In the genomic region with DNA sequence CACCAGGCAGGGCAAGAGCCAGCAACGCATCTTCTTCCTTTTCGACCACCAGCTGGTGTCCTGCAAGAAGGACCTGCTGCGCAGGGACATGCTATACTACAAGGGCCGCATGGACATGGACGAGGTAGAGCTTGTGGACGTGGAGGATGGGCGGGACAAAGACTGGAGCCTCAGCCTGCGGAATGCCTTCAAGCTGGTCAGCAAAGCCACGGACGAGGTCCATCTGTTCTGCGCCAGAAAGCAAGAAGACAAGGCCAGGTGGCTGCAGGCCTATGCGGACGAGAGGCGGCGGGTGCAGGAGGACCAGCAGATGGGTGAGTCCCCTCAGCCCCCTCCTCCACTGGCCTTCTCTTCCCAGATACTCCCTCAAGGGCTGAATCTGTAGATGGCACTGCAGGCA, we compare ENCODE assay signal across 20 mouse cellular contexts. TPM values are rescaled to one million over a fixed set of nuclear protein-coding genes. Genes with fewer than 3 reads are reported as not detected.
DNase-seq lines count a peak whose midpoint lies in the region; ATAC-seq and TF ChIP-seq lines count a peak whose summit lies in the region.
"Had no signal": no experiment of that assay in that cellular context is flagged by ENCODE, and none has a peak within 500 bp of the region (broad histone marks: within the 10 kb centered on the region; RNA-seq: fewer than 3 reads in every experiment).

No protein-coding gene starts in this region.

- TF ChIP-seq CTCF in intestine, postnatal 0 days (IDR thresholded peaks at IDR 0.05; ENCODE audit: low read depth) = no peak
- no peak for TF ChIP-seq CTCF in midbrain, postnatal 0 days (IDR thresholded peaks at IDR 0.05)

- no peak overlapping the region for H3K4me2 ChIP-seq in intestine, embryonic 14.5 days (ENCODE audit: low read length)
- H3K4me2 ChIP-seq in intestine, postnatal 0 days (replicated peaks; ENCODE audit: low read depth) = no peak overlapping the region
- H3K4me2 ChIP-seq in midbrain, postnatal 0 days (ENCODE audit: low read depth, low read length, poor library complexity, severe bottlenecking) = no peak overlapping the region
- H3K4me2 ChIP-seq in midbrain, embryonic 16.5 days (ENCODE audit: low read length) = no peak overlapping the region
- H3K4me2 ChIP-seq: forebrain, embryonic 12.5 days; hindbrain, embryonic 15.5 days; neural tube, embryonic 12.5 days had no signal

- H3K9ac ChIP-seq in intestine, embryonic 14.5 days (ENCODE audit: low read length) = no peak overlapping the region
- no peak overlapping the region for H3K9ac ChIP-seq in intestine, postnatal 0 days (ENCODE audit: low read depth, low read length)
- no peak overlapping the region for H3K9ac ChIP-seq in midbrain, postnatal 0 days (replicated peaks; ENCODE audit: low read length, poor library complexity, severe bottlenecking)
- no peak overlapping the region for H3K9ac ChIP-seq in midbrain, embryonic 16.5 days (ENCODE audit: low read depth, low read length)
- H3K9ac ChIP-seq: forebrain, embryonic 12.5 days; hindbrain, embryonic 15.5 days; neural tube, embryonic 12.5 days had no signal

- no peak for DNase-seq in intestine, embryonic 14.5 days (ENCODE audit: low spot score)
- DNase-seq in midbrain, postnatal 0 days (ENCODE audit: low spot score) = peak; percentile 49
- peak; percentile 89 for DNase-seq in cerebellum, adult 9-11 months
- DNase-seq in thymus, postnatal 25 days = no peak
- no peak for DNase-seq in gastrocnemius, postnatal 4 days (ENCODE audit: low spot score in 2 of 2)
- DNase-seq: adrenal gland, postnatal 25 days; gastrocnemius, postnatal 25 days; heart, postnatal 10 days; layer of hippocampus, postnatal 36 days; lung, adult 2 months; lung, postnatal 36 days had no signal

- 72% methylated on average over 15 of the region's 15 CpGs for WGBS in intestine, embryonic 14.5 days
- WGBS in intestine, postnatal 0 days = 77% methylated on average over 15 of the region's 15 CpGs
- WGBS in midbrain, postnatal 0 days = 92% methylated on average over 15 of the region's 15 CpGs
- 94% methylated on average over 15 of the region's 15 CpGs for WGBS in midbrain, embryonic 16.5 days

- 0 out of 2 replicates have a peak, but pooled peaks have one; percentile 27 for ATAC-seq in intestine, embryonic 14.5 days (replicated peaks; ENCODE audit: low FRiP score, low TSS enrichment, low read depth)
- no peak for ATAC-seq in intestine, postnatal 0 days
- peak; percentile 43; the same call in 1 of the 2 replicates for ATAC-seq in midbrain, postnatal 0 days (ENCODE audit: low FRiP score)
- ATAC-seq in midbrain, embryonic 16.5 days = no peak
- ATAC-seq: activated CD4-positive, CD25-positive, alpha-beta regulatory T cell, adult 4 months had no signal

- H3K9me3 ChIP-seq in intestine, embryonic 14.5 days (ENCODE audit: control insufficient read depth, low read length) = no peaks in the 10 kb centered on the region
- no peaks in the 10 kb centered on the region for H3K9me3 ChIP-seq in intestine, postnatal 0 days (ENCODE audit: control insufficient read depth)
- H3K9me3 ChIP-seq in midbrain, postnatal 0 days (ENCODE audit: low read length) = no peaks in the 10 kb centered on the region
- H3K9me3 ChIP-seq in midbrain, embryonic 16.5 days (replicated peaks; ENCODE audit: control insufficient read depth, low read length, poor library complexity, severe bottlenecking) = no peaks in the 10 kb centered on the region
- H3K9me3 ChIP-seq: forebrain, embryonic 12.5 days; heart, embryonic 10.5 days; hindbrain, embryonic 15.5 days; neural tube, embryonic 12.5 days had no signal

- no peak overlapping the region for H3K27ac ChIP-seq in intestine, embryonic 14.5 days (ENCODE audit: low read depth)
- no peak overlapping the region for H3K27ac ChIP-seq in intestine, postnatal 0 days (ENCODE audit: low read depth, low read length)
- H3K27ac ChIP-seq in midbrain, postnatal 0 days (ENCODE audit: low read depth, low read length) = no peak overlapping the region
- H3K27ac ChIP-seq in midbrain, embryonic 16.5 days (ENCODE audit: low read length) = no peak overlapping the region
- H3K27ac ChIP-seq: forebrain, embryonic 12.5 days; heart, embryonic 10.5 days; hindbrain, embryonic 15.5 days; neural tube, embryonic 12.5 days had no signal

- H3K4me1 ChIP-seq in intestine, embryonic 14.5 days (replicated peaks; ENCODE audit: control insufficient read depth, insufficient read depth, low read length) = no peaks in the 10 kb centered on the region
- H3K4me1 ChIP-seq in intestine, postnatal 0 days (replicated peaks; ENCODE audit: control insufficient read depth, insufficient read depth, low read length) = no peaks in the 10 kb centered on the region
- H3K4me1 ChIP-seq in midbrain, postnatal 0 days (ENCODE audit: insufficient read depth, low read length) = no peaks in the 10 kb centered on the region
- no peaks in the 10 kb centered on the region for H3K4me1 ChIP-seq in midbrain, embryonic 16.5 days (ENCODE audit: control insufficient read depth, insufficient read depth, low read length)
- H3K4me1 ChIP-seq: hindbrain, embryonic 15.5 days; neural tube, embryonic 12.5 days had no signal

- no peaks in the 10 kb centered on the region for H3K27me3 ChIP-seq in intestine, embryonic 14.5 days (replicated peaks; ENCODE audit: control insufficient read depth, insufficient read depth, low read length)
- no peaks in the 10 kb centered on the region for H3K27me3 ChIP-seq in intestine, postnatal 0 days (replicated peaks; ENCODE audit: control insufficient read depth, insufficient read depth, low read length)
- no peaks in the 10 kb centered on the region for H3K27me3 ChIP-seq in midbrain, postnatal 0 days (ENCODE audit: insufficient read depth, low read length)
- H3K27me3 ChIP-seq in midbrain, embryonic 16.5 days (ENCODE audit: control insufficient read depth, insufficient read depth, low read depth, low read length) = no peaks in the 10 kb centered on the region
- H3K27me3 ChIP-seq: forebrain, embryonic 12.5 days; hindbrain, embryonic 15.5 days; neural tube, embryonic 12.5 days had no signal

- H3K36me3 ChIP-seq in intestine, embryonic 14.5 days (ENCODE audit: control insufficient read depth, insufficient read depth, low read length) = peaks cover 42% of the 10 kb centered on the region
- H3K36me3 ChIP-seq in intestine, postnatal 0 days (ENCODE audit: control insufficient read depth, insufficient read depth) = peaks cover 66% of the 10 kb centered on the region
- H3K36me3 ChIP-seq in midbrain, postnatal 0 days (ENCODE audit: insufficient read depth, low read length) = peaks cover 5% of the 10 kb centered on the region; the same call in 1 of the 2 replicates
- no peaks in the 10 kb centered on the region for H3K36me3 ChIP-seq in midbrain, embryonic 16.5 days (ENCODE audit: control insufficient read depth, insufficient read depth, low read length)

- no peak overlapping the region for H3K4me3 ChIP-seq in intestine, embryonic 14.5 days (ENCODE audit: low read depth, low read length)
- no peak overlapping the region for H3K4me3 ChIP-seq in intestine, postnatal 0 days (ENCODE audit: low read depth, low read length)
- H3K4me3 ChIP-seq in midbrain, postnatal 0 days (ENCODE audit: low read depth, low read length) = no peak overlapping the region
- no peak overlapping the region for H3K4me3 ChIP-seq in midbrain, embryonic 16.5 days (ENCODE audit: low read depth, low read length)
- H3K4me3 ChIP-seq: forebrain, embryonic 12.5 days; heart, embryonic 10.5 days; hindbrain, embryonic 15.5 days; neural tube, embryonic 12.5 days had no signal

RNA-seq across cellular contexts. Expression of a gene that starts 11.7 kb away (rescaled TPM):
- 0.12 and 0.15 TPM in 2 replicates for polyA plus RNA-seq in intestine, embryonic 14.5 days (2014; fragmentation: Nextera tagmentation; extraction: Ambion mirVana)
- 1.4 and 1.6 TPM in 2 replicates for polyA plus RNA-seq in intestine, postnatal 0 days (2015; fragmentation: Nextera tagmentation; extraction: Ambion mirVana)
- 0.11 and 0.28 TPM in 2 replicates for total RNA-seq in midbrain, postnatal 0 days (2014; rRNA removed)
- polyA plus RNA-seq in midbrain, postnatal 0 days (2015; fragmentation: Nextera tagmentation; extraction: Ambion mirVana) = 0.10 TPM in 1 of 2 replicates, not detected in the other
- polyA plus RNA-seq in midbrain, embryonic 16.5 days (2015; fragmentation: Nextera tagmentation; extraction: Ambion mirVana) = not detected in 2 replicates
- total RNA-seq in gastrocnemius, postnatal 4 days (2021) = 10 to 100 TPM; 27.2 to 27.7 TPM
- total RNA-seq: monocyte, adult 5-6 weeks had no signal
- polyA plus RNA-seq: activated CD4-positive, CD25-positive, alpha-beta regulatory T cell, adult 4 months; C2C12 had no signal

RNA-seq across cellular contexts. Expression of a gene that starts 28.1 kb away (rescaled TPM):
- polyA plus RNA-seq in intestine, embryonic 14.5 days (2014; fragmentation: Nextera tagmentation; extraction: Ambion mirVana) = 21.0 and 21.2 TPM in 2 replicates
- 6.7 and 7.0 TPM in 2 replicates for polyA plus RNA-seq in intestine, postnatal 0 days (2015; fragmentation: Nextera tagmentation; extraction: Ambion mirVana)
- total RNA-seq in midbrain, postnatal 0 days (2014; rRNA removed) = 23.6 and 32.1 TPM in 2 replicates
- 16.7 and 17.1 TPM in 2 replicates for polyA plus RNA-seq in midbrain, postnatal 0 days (2015; fragmentation: Nextera tagmentation; extraction: Ambion mirVana)
- polyA plus RNA-seq in midbrain, embryonic 16.5 days (2015; fragmentation: Nextera tagmentation; extraction: Ambion mirVana) = 20.3 and 20.7 TPM in 2 replicates
- 10 to 100 TPM; 22.2 to 22.7 TPM for total RNA-seq in gastrocnemius, postnatal 4 days (2021)

Comparison
In these comparisons a context has a peak if more than half of its experiments do, and no peak if none do; other contexts are left out.
1. ATAC-seq: peak in intestine, embryonic 14.5 days (single experiment) and midbrain, postnatal 0 days (single experiment); none in intestine, postnatal 0 days (single experiment) and midbrain, embryonic 16.5 days (single experiment).
2. DNase-seq: peak in midbrain, postnatal 0 days (single experiment) and cerebellum, adult 9-11 months (single experiment); none in intestine, embryonic 14.5 days (single experiment), thymus, postnatal 25 days (single experiment) and gastrocnemius, postnatal 4 days (0 of 2).